Mouse (Mus musculus): ENCODE measurements at regions not wholly inside any gene's neighbourhood (a gene's known extent, or its start where the extent isn't known, plus 50 kb on each side); places are given as distances from the start of the nearest gene placed in this dataset.

DNA sequence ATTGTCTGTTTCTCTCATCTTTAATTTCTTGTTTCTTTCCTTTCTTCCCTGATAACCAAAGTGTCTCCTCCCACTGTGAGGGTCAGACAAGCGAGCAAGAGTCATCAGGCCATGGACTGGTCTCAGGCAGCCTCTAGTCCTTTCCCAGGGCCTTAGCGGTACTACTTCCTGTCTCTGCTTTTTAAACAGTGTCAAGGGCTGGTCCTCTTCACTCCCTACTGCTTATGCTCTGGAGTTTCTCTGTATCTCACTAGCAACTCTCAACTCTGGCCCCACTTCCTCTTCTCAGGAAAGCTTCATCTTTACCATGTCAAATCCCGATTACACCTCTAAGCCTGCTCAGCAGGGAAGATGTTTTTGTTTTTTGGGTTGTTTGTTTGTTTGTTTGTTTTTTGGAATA is 124.1 kb downstream of the Pten start:
- DNase-seq (ENCODE audit: inconsistent age in 2 of 2, low spot score in 1 of 2): no peak

GRCm38 (mm10) chr19:32884279-32884678 is 127.0 kb downstream of the Pten start:
- DNase-seq (ENCODE audit: inconsistent age in 2 of 2, low spot score in 1 of 2): no peak

DNA sequence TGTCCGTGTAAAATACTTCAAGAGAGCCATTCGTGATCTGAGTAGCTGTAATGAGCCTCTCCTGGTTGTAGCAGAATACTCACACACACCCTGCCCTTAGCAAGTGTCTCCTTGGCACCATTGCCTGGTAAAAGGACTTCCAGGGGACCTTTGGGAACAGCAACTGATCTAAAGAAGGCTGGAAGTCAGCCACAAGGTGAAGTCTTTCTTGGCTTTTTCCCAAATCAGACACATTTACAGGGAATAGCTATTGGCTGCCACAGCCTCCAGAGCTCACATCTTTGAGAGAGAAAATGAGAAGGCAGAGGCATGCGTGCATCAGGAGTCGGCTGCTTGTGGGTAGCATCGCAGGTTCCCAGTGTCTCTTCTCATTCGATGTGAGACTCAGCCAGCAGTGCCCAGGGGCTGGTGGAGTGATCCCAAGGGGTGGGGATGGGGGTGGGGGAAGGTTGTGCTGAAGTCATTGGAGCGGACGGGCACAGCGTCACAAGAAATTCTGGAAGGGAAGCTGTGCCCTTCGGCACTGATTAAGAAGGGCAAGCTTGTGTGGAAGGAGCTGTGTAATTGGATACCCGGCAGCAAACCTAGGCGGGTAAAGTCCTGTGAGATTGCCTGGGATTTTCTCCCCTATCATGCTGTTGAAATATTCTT is 128.3 kb downstream of the Pten start:
- no peak for DNase-seq (ENCODE audit: inconsistent age in 2 of 2, low spot score in 1 of 2)

DNA sequence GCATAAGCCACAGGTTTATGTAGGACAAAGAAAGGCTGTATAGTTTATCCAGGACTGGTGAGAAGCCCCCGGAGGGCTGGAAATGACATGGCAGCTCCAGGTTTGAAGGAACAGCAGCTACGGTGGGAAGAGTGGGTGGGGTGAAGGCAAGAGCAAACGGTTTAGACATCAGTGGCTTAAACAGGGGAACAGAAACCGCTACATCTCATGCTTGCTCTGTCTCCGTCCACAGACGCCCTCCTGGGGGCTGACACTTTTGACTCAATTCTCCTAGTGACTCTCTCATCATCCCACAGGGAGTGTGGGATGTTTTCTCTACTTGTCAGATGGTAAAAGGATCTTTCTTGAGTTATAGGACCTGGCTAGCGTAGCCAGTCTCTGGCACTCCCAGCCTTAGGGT is 129.9 kb downstream of the Pten start:
- DNase-seq (ENCODE audit: inconsistent age in 2 of 2, low spot score in 1 of 2): no peak

DNA sequence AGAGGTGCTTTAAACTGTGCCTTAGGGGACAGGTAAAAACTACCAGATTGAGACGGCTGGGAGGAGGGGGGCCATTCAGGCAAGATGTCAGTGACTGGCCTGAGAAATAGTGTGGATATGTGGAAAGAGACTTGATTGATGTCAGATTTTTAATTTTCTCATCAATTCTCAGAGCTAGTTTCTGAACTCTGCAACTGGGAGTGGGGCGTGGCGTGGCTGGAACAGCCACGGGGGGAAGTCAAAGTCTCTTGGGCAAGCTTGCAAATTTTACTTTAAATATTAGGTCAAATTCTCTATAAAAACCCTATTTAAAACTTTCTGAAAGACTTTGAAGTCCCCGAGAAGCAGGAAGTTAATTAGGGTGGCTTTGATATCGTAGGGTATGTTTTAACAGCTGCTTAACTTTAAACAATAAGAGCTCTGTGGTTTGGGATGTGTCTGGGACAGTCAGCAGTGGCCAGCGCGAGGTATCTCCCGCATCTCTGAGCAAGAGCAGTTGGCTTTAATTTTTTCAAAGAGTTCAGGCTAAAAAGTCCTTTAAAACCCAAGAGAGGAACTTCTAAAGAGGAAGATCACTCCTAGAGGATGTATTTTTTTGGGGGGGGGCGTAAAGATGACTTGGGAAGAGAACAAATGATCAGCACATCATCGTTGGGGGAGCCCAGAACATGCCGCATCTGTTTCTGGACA is 131.5 kb downstream of the Pten start:
- DNase-seq (ENCODE audit: inconsistent age in 2 of 2, low spot score in 1 of 2): no peak

DNA sequence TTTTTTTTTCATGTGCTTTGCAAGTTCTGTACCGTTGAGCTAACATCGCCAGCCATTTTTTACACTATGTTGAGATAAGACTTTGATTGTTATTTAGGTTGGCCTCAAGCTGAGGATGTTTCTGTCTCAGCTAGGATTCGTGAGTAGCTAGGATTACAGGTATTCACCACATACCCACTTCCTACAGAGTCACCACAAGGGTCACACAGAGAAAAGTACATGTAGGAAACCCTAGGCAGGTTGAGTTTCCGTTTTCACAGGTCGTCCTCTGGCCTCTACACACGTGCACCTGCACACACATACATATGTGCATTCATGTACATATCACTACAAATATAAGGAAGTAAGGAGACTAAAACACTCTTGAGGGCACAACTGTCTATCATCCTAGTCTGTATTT is 133.5 kb downstream of the Pten start:
- DNase-seq (ENCODE audit: inconsistent age in 2 of 2, low spot score in 1 of 2): no peak

- DNase-seq (ENCODE audit: inconsistent age in 2 of 2, low spot score in 1 of 2): no peak
Measured at GRCm38 (mm10) chr19:32892469-32892868, 135.2 kb downstream of the Pten start.

GRCm38 (mm10) chr19:32903454-32904108 is 146.3 kb downstream of the Pten start:
- peak in 1 of 2 experiments; percentile 77 for DNase-seq (ENCODE audit: inconsistent age in 2 of 2, low spot score in 1 of 2)

GRCm38 (mm10) chr19:32904517-32904916 is 147.2 kb downstream of the Pten start:
- DNase-seq (ENCODE audit: inconsistent age in 2 of 2, low spot score in 1 of 2): no peak

DNA sequence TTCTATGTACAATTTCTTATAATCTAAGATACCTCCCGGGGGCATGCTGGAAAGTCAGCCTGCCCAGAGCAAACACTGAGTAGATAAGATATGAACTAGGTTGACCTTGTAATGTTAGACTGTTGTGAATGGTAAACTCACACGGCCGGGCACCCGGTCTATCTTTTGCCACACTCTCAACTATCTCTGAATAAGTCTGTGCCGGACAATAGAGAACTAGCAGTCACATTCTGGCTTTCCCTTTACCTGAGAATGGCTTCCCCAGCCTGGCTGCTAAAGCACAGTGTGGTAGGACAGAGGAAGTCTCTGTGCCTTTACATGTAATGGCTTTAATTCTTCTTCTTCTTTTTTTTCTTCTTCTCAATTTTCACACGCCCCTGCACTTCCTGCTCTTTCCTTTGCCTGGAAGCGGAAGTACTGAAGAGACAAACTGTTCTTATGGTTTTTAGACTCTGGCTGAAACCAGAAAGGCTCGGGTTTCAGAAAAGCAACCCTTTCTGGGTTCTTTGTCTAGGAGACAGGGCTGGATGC is 148.7 kb downstream of the Pten start:
- no peak for DNase-seq (ENCODE audit: inconsistent age in 2 of 2, low spot score in 1 of 2)

- peak in 1 of 2 experiments; percentile 12 for DNase-seq (ENCODE audit: inconsistent age in 2 of 2, low spot score in 1 of 2)
Measured at GRCm38 (mm10) chr19:32906820-32907219, 149.5 kb downstream of the Pten start.

DNA sequence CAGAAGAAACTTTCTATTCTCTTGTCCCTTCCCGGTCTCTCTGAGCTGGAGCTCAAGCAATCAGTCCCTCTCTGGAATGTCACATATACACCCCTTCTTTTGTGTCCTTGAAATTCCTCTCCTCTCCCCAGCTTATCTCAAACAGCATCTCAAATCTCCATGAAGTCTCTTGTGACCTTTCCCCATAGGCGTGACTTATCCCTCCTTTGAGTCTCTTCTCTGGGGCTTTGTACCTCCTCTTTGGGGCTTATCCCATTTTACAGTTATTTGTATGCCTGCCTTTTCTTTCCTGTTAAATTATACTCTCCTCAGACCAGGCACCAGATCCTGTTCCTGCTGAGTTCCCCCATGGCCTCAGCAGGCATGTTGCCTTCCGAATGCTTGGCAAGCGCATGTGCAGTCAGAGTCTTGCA is 152.8 kb downstream of the Pten start:
- DNase-seq (ENCODE audit: inconsistent age in 2 of 2, low spot score in 1 of 2): no peak

- DNase-seq (ENCODE audit: inconsistent age in 2 of 2, low spot score in 1 of 2): no peak
Measured at GRCm38 (mm10) chr19:32912323-32912722, 155.0 kb downstream of the Pten start.

- DNase-seq (ENCODE audit: inconsistent age in 2 of 2, low spot score in 1 of 2): no peak
Measured at GRCm38 (mm10) chr19:32916507-32917280, 159.4 kb downstream of the Pten start.

DNA sequence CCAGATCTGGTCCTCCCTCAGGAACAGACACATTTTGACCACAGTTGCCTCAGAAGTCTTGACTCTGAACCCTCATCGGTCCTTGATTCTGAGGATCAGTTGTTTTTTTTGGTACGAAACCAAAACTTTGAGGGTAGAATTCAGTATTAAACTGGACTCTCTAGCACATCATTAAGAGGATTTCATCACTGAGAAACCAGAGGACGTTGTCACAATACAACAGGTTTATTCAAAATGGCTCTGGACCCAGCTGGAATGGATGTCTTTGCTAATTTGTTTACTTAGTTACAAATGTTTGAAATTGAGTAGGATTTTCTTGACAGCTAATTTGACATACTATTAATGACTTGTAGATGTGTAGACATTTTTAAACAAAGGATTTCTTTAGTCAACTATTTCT is 163.7 kb downstream of the Pten start:
- DNase-seq (ENCODE audit: inconsistent age in 2 of 2, low spot score in 1 of 2): no peak

GRCm38 (mm10) chr19:32923911-32924310 is 166.6 kb downstream of the Pten start:
- DNase-seq (ENCODE audit: inconsistent age in 2 of 2, low spot score in 1 of 2): no peak

- DNase-seq (ENCODE audit: inconsistent age in 2 of 2, low spot score in 1 of 2): no peak
Measured at GRCm38 (mm10) chr19:32925628-32926505, 168.6 kb downstream of the Pten start.

GRCm38 (mm10) chr19:32926571-32926970 is 169.3 kb downstream of the Pten start:
- no peak for DNase-seq (ENCODE audit: inconsistent age in 2 of 2, low spot score in 1 of 2)

GRCm38 (mm10) chr19:32933676-32934075 is 176.4 kb downstream of the Pten start:
- DNase-seq (ENCODE audit: inconsistent age in 2 of 2, low spot score in 1 of 2): no peak

DNA sequence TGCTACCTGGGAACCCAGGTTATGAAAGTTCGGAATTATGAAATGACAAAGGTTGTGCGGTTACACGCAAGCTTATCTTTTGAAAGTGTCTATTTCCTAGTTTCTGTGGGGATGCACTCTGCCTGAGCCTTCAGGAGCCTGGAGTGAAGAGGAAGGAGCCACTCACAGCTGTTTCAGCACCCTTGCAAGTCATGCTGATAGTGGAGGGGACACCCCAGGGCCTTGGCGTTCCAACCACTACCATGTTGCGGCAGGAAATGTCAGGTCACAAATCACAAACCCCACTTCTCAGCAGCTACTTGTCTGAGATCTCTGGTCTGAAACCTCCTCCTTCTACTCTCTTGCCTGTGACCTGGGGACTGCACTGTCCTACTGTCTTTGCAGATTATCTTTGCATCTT is 178.3 kb downstream of the Pten start:
- no peak for DNase-seq (ENCODE audit: inconsistent age in 2 of 2, low spot score in 1 of 2)

Measured in adrenal gland, adult (tissue).